Mouse (Mus musculus): Measurements from ENCODE around the gene Tbcd. TPM values are rescaled to one million over a fixed set of nuclear protein-coding genes. Genes with fewer than 3 reads are reported as not detected.

Gene Tbcd
- polyA plus RNA-seq, 1 experiment from 2014 or later: 22.8 TPM

GRCm38 (mm10) chr11:121501525-121501924, 49.8 kb downstream of the Tbcd start:
- Histone ChIP-seq H3K9me3 (replicated peaks; ENCODE audit: control insufficient read depth, low read length) (no peaks in the 10 kb centered on the region), H3K36me3 (ENCODE audit: control insufficient read depth, insufficient read depth) (peaks cover 11% of the 10 kb centered on the region), H3K4me1 (ENCODE audit: control insufficient read depth, insufficient read depth, low read length) (peaks cover 4% of the 10 kb centered on the region), H3K9ac (ENCODE audit: low read length) (no peak overlapping the region), H3K4me2 (ENCODE audit: low read depth, low read length) (no peak overlapping the region), H3K4me3 (ENCODE audit: low read length) (no peak overlapping the region), H3K27ac (ENCODE audit: low read length) (no peak overlapping the region), H3K27me3 (ENCODE audit: control insufficient read depth, insufficient read depth, low read length) (no peaks in the 10 kb centered on the region)
- WGBS: 56% methylated on average over 4 of the region's 4 CpGs
- ATAC-seq (replicated peaks; ENCODE audit: extremely low read depth, insufficient read depth, low FRiP score): no peak

GRCm38 (mm10) chr11:121502000-121502860, 50.5 kb downstream of the Tbcd start:
- no peak for ATAC-seq (replicated peaks; ENCODE audit: extremely low read depth, insufficient read depth, low FRiP score)
- peaks cover 11% of the 10 kb centered on the region for H3K36me3 ChIP-seq (ENCODE audit: control insufficient read depth, insufficient read depth)
- no peak overlapping the region for H3K4me2 ChIP-seq (ENCODE audit: low read depth, low read length)
- H3K9ac ChIP-seq (ENCODE audit: low read length): no peak overlapping the region
- WGBS: 62% methylated on average over 4 of the region's 4 CpGs
- peaks cover 4% of the 10 kb centered on the region for H3K4me1 ChIP-seq (ENCODE audit: control insufficient read depth, insufficient read depth, low read length)
- no peak overlapping the region for H3K27ac ChIP-seq (ENCODE audit: low read length)
- H3K4me3 ChIP-seq (ENCODE audit: low read length): no peak overlapping the region
- no peaks in the 10 kb centered on the region for H3K9me3 ChIP-seq (replicated peaks; ENCODE audit: control insufficient read depth, low read length)
- H3K27me3 ChIP-seq (ENCODE audit: control insufficient read depth, insufficient read depth, low read length): no peaks in the 10 kb centered on the region

GRCm38 (mm10) chr11:121508478-121508877, 56.7 kb downstream of the Tbcd start:
- Histone ChIP-seq H3K9me3 (replicated peaks; ENCODE audit: control insufficient read depth, low read length) (no peaks in the 10 kb centered on the region), H3K4me2 (ENCODE audit: low read depth, low read length) (no peak overlapping the region), H3K27ac (ENCODE audit: low read length) (no peak overlapping the region), H3K27me3 (ENCODE audit: control insufficient read depth, insufficient read depth, low read length) (no peaks in the 10 kb centered on the region), H3K4me1 (ENCODE audit: control insufficient read depth, insufficient read depth, low read length) (no peaks in the 10 kb centered on the region), H3K4me3 (ENCODE audit: low read length) (no peak overlapping the region), H3K36me3 (ENCODE audit: control insufficient read depth, insufficient read depth) (peaks cover 7% of the 10 kb centered on the region; the same call in 1 of the 2 replicates), H3K9ac (ENCODE audit: low read length) (no peak overlapping the region)
- 78% methylated on average over 4 of the region's 4 CpGs for WGBS
- ATAC-seq (replicated peaks; ENCODE audit: extremely low read depth, insufficient read depth, low FRiP score): no peak

- WGBS: 69% methylated on average over 9 of the region's 9 CpGs
- Histone ChIP-seq H3K27me3 (ENCODE audit: control insufficient read depth, insufficient read depth, low read length) (no peaks in the 10 kb centered on the region), H3K27ac (ENCODE audit: low read length) (no peak overlapping the region), H3K9ac (ENCODE audit: low read length) (no peak overlapping the region), H3K9me3 (replicated peaks; ENCODE audit: control insufficient read depth, low read length) (no peaks in the 10 kb centered on the region), H3K4me3 (ENCODE audit: low read length) (no peak overlapping the region), H3K4me1 (ENCODE audit: control insufficient read depth, insufficient read depth, low read length) (no peaks in the 10 kb centered on the region), H3K36me3 (ENCODE audit: control insufficient read depth, insufficient read depth) (no peaks in the 10 kb centered on the region), H3K4me2 (ENCODE audit: low read depth, low read length) (no peak overlapping the region)
- ATAC-seq (replicated peaks; ENCODE audit: extremely low read depth, insufficient read depth, low FRiP score): no peak
These were observed 58.9 kb downstream of the Tbcd start for GRCm38 (mm10) chr11:121510512-121511246.

- H3K27ac ChIP-seq (ENCODE audit: low read length): no peak overlapping the region
- ATAC-seq (replicated peaks; ENCODE audit: extremely low read depth, insufficient read depth, low FRiP score): no peak
These were observed 61.3 kb downstream of the Tbcd start for GRCm38 (mm10) chr11:121512896-121513572.

GRCm38 (mm10) chr11:121515996-121516395, 64.2 kb downstream of the Tbcd start:
- Histone ChIP-seq H3K27ac (ENCODE audit: low read length) (no peak overlapping the region), H3K9ac (ENCODE audit: low read length) (no peak overlapping the region), H3K36me3 (ENCODE audit: control insufficient read depth, insufficient read depth) (no peaks in the 10 kb centered on the region), H3K4me3 (ENCODE audit: low read length) (no peak overlapping the region), H3K4me2 (ENCODE audit: low read depth, low read length) (no peak overlapping the region), H3K9me3 (replicated peaks; ENCODE audit: control insufficient read depth, low read length) (no peaks in the 10 kb centered on the region), H3K27me3 (ENCODE audit: control insufficient read depth, insufficient read depth, low read length) (no peaks in the 10 kb centered on the region), H3K4me1 (ENCODE audit: control insufficient read depth, insufficient read depth, low read length) (0 out of 2 replicates have a peak, but pooled peaks cover 9% of the 10 kb centered on the region)
- no peak for ATAC-seq (replicated peaks; ENCODE audit: extremely low read depth, insufficient read depth, low FRiP score)
- 85% methylated on average over 9 of the region's 9 CpGs for WGBS

More at GRCm38 (mm10) chr11:121512896-121513572, 61.3 kb downstream of the Tbcd start:
- Histone ChIP-seq H3K4me2 (ENCODE audit: low read depth, low read length) (no peak overlapping the region), H3K4me3 (ENCODE audit: low read length) (no peak overlapping the region), H3K9me3 (replicated peaks; ENCODE audit: control insufficient read depth, low read length) (no peaks in the 10 kb centered on the region), H3K9ac (ENCODE audit: low read length) (no peak overlapping the region), H3K36me3 (ENCODE audit: control insufficient read depth, insufficient read depth) (no peaks in the 10 kb centered on the region), H3K4me1 (ENCODE audit: control insufficient read depth, insufficient read depth, low read length) (0 out of 2 replicates have a peak, but pooled peaks cover 4% of the 10 kb centered on the region), H3K27me3 (ENCODE audit: control insufficient read depth, insufficient read depth, low read length) (no peaks in the 10 kb centered on the region)
- WGBS: 88% methylated on average over 8 of the region's 8 CpGs

GRCm38 (mm10) chr11:121516906-121517305, 65.2 kb downstream of the Tbcd start:
- H3K4me2 ChIP-seq (ENCODE audit: low read depth, low read length): no peak overlapping the region
- no peak overlapping the region for H3K4me3 ChIP-seq (ENCODE audit: low read length)
- H3K27me3 ChIP-seq (ENCODE audit: control insufficient read depth, insufficient read depth, low read length): no peaks in the 10 kb centered on the region
- ATAC-seq (replicated peaks; ENCODE audit: extremely low read depth, insufficient read depth, low FRiP score): no peak
- no peak overlapping the region for H3K9ac ChIP-seq (ENCODE audit: low read length)
- 88% methylated on average over 3 of the region's 3 CpGs for WGBS
- 0 out of 2 replicates have a peak, but pooled peaks cover 9% of the 10 kb centered on the region for H3K4me1 ChIP-seq (ENCODE audit: control insufficient read depth, insufficient read depth, low read length)
- no peaks in the 10 kb centered on the region for H3K9me3 ChIP-seq (replicated peaks; ENCODE audit: control insufficient read depth, low read length)
- no peaks in the 10 kb centered on the region for H3K36me3 ChIP-seq (ENCODE audit: control insufficient read depth, insufficient read depth)
- H3K27ac ChIP-seq (ENCODE audit: low read length): no peak overlapping the region

GRCm38 (mm10) chr11:121517687-121518465, 66.1 kb downstream of the Tbcd start:
- no peak overlapping the region for H3K9ac ChIP-seq (ENCODE audit: low read length)
- H3K9me3 ChIP-seq (replicated peaks; ENCODE audit: control insufficient read depth, low read length): no peaks in the 10 kb centered on the region
- H3K27ac ChIP-seq (ENCODE audit: low read length): no peak overlapping the region
- H3K4me2 ChIP-seq (ENCODE audit: low read depth, low read length): peak overlapping the region; percentile 7; the same call in 1 of the 2 replicates
- 0 out of 2 replicates have a peak, but pooled peaks cover 9% of the 10 kb centered on the region for H3K4me1 ChIP-seq (ENCODE audit: control insufficient read depth, insufficient read depth, low read length)
- H3K36me3 ChIP-seq (ENCODE audit: control insufficient read depth, insufficient read depth): no peaks in the 10 kb centered on the region
- WGBS: 60% methylated on average over 17 of the region's 17 CpGs
- H3K27me3 ChIP-seq (ENCODE audit: control insufficient read depth, insufficient read depth, low read length): no peaks in the 10 kb centered on the region
- no peak overlapping the region for H3K4me3 ChIP-seq (ENCODE audit: low read length)
- peak; percentile 60; the same call in 1 of the 2 replicates for ATAC-seq (replicated peaks; ENCODE audit: extremely low read depth, insufficient read depth, low FRiP score)

All from heart, embryonic 16.5 days (tissue).